Mouse (Mus musculus): ENCODE results near the gene Eci2.
"Not testable (repeated sequence)": the region's sequence is repeated elsewhere in the genome, so short reads cannot be mapped to it uniquely, and the experiment has no call there.

Gene Eci2
- long read RNA-seq, experiment 1, transcript Eci2-211 (10 exons, 1,426 nt), result major isoform, 39 of 102 reads
- long read RNA-seq, experiment 1, transcript Eci2-201 (10 exons, 1,746 nt), result minor isoform, 16 of 102 reads
- long read RNA-seq, experiment 1, transcript Eci2-213 (10 exons, 1,414 nt), result minor isoform, 9 of 102 reads
- long read RNA-seq, experiment 1, partial matches to known transcripts, result 11 of 102 reads
- long read RNA-seq, experiment 1, other reads (novel, unspliced or antisense), result 27 of 102 reads
- long read RNA-seq, experiment 2, transcript Eci2-213 (10 exons, 1,414 nt), result minor isoform, 11 of 107 reads
- long read RNA-seq, experiment 2, transcript Eci2-211 (10 exons, 1,426 nt), result major isoform, 29 of 107 reads
- long read RNA-seq, experiment 2, transcript Eci2-201 (10 exons, 1,746 nt), result minor isoform, 28 of 107 reads
- long read RNA-seq, experiment 2, partial matches to known transcripts, result 17 of 107 reads
- long read RNA-seq, experiment 2, other reads (novel, unspliced or antisense), result 21 of 107 reads

DNA sequence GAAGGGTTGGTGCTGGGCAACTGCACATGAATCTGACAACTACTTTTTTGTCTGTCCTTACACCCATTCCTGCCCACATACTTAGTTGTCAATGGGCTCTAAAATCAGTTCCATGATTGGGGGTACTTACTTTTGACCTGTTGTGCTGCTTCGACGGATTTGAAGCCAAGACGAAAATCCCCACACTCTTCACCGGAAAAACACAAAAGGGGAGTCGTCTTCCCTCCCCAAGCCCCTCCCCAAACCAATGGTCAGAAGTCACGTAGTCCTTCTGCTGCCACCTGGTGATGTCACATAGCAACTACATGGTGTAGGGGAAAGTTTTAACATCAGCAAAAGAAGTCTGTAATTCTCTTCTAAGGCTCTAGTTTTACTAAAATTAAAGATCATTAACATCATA is at the start of gene Eci2:
Gene Eci2, minus strand, starts transcription at position 218 of the 400 bp plus-strand sequence.
- intact Hi-C loops (cut with DNase I), result loop anchor here (5.0 kb wide), 1 partner anchor 385 kb away; no protein-coding TSS in a partner anchor

- intact Hi-C loops (cut with DNase I), result no loop called here
These were observed 48.0 kb upstream of the Eci2 start for GRCm38 (mm10) chr13:35074862-35075261.

- intact Hi-C loops (cut with DNase I), result no loop called here
These were observed 43.9 kb upstream of the Eci2 start for GRCm38 (mm10) chr13:35070485-35071472.

- intact Hi-C loops (cut with DNase I), result no loop called here
These were observed 40.2 kb upstream of the Eci2 start for GRCm38 (mm10) chr13:35067084-35067483.

DNA sequence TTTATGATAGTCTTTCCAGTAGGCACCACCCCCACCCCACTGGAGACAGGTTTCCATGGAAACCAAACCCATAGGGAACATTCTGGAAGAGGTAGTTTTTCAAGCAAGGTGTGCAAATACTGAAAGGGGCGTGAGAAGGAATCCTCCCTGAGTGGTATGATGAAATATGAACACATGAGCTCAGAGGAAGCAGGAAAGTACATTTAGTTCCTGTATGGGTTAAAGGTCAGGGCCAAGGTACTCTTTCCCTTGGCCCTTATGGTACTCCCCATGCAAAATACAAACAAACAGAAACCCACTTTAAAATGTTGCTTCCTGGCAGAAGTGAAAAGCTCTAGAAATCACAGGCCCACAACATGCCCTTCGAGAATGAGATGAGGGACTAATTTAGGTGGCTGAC is 39.1 kb upstream of the Eci2 start:
- intact Hi-C loops (cut with DNase I), result no loop called here

DNA sequence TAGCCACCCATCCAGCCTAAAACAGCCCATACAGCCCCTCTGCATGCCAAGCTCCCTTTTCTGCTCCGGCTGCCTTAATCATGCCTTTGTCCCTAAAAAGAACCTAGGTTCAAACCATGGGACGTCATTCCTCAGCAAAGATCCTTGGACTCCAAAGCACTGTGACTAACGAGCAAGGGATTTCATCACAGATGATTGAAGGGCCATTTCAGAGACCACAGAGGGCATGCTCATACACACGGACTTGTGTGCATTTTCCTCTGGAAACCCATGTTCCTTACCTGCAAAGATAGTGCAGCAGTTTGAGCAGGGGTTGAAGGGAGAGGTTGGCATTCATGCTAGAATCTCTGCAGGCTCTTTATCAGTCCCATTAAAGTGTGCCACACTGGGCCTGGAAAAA is 37.5 kb upstream of the Eci2 start:
- intact Hi-C loops (cut with DNase I), result no loop called here

DNA sequence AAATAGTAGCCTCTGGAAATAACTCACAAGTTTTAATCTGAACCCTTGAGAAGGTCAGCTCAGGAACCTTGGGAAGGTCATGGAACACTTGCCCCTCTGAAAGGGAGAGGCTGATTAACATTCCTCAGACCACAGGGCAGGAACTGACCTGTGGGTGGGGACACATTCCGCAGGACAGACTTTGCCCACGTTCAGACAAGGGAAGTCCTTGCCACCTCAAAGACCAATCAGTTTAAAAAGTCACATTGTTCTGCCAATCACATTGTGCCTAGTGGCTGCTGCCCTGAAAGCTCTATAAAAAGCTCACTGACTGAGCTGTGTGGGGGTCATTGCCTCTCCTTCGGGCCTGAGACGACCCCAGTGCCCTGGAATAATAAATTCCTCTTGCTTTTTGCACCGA is 31.2 kb upstream of the Eci2 start:
- intact Hi-C loops (cut with DNase I), result no loop called here

DNA sequence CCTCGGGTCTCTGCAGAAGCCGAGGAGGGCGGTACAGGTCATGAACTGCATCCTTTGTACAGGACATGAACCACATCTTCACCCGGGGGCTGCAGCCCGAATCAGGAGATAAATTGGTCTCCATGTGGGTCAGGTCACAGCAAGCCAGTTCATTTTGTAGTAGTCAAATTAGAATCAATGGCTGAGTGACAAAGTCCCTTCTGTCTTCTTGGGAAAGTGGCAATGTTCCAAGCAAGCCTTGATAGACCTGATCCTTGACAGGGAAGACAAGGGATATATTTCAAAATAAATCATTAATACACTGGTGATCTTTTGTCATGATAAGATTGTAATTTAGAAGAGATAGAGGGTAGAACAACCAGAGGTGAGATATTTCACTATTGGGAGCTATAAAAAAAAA is 9.6 kb upstream of the Eci2 start:
- intact Hi-C loops (cut with DNase I), result no loop called here

- intact Hi-C loops (cut with DNase I), result no loop called here
These were observed 8.8 kb upstream of the Eci2 start for GRCm38 (mm10) chr13:35035731-35036130.

GRCm38 (mm10) chr13:35033571-35033970 is 6.7 kb upstream of the Eci2 start:
- intact Hi-C loops (cut with DNase I), result loop anchor here (5.0 kb wide), 1 partner anchor 89 kb away; no protein-coding TSS in a partner anchor

DNA sequence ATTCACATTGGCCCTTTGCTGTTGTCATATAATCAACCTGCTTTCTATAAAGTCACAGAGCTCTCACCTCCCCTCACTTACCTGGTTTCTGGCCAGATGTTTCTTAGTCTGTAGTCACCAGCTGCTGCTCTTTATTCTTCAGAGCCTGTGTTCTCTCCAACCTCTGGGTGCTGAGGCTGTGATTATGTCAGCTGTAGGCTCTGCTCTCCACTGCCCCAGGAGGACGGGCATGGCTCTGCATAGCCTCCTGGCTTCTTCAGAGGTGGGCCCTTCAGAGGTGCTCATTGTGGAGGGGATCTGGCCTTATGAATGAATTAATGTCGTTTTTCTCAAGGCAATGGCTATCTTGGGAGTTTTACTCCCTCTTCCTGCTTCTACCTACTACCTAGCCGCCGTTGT is 4.8 kb upstream of the Eci2 start:
- intact Hi-C loops (cut with DNase I), result loop anchor here (2.0 to 5.0 kb wide), 2 partner anchors 91 to 915 kb away; no protein-coding TSS in a partner anchor

DNA sequence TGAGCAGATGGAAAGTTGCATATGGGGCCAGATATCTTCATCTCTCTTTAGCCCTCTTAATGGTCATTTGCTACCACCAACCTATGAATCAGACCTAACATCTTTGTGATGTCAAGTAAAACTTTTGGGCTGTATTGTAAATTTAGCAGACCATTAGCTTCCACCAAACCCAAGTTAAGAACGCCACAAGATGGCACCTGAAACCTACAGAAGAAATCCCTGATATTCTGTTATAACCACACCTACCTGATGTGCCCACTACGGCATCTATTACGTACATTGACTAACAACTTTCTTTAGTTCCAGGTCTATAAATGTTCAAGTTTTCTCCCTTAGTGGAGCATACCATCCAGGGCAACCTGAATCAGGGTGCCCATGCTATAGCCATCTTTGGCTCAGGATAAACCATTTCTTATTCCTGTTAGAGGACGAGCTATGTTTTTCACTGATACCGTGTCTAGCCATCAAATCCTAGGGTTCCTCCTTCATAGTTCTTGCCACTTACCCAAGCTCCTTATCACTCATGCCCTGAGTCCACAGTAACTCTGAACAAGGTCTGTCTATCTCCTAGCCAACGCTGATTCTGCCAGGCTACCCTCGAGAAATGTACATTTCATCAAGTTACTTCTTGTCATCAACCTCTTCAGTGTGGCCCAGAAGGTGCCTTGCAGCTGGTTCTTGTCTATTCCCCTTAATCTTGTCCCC is 4.2 kb upstream of the Eci2 start:
- intact Hi-C loops (cut with DNase I), result loop anchor here (2.0 to 5.0 kb wide), 2 partner anchors 91 to 916 kb away; no protein-coding TSS in a partner anchor

- intact Hi-C loops (cut with DNase I), result loop anchor here (5.0 kb wide), 1 partner anchor 386 kb away; no protein-coding TSS in a partner anchor
These were observed 1.5 kb upstream of the Eci2 start for GRCm38 (mm10) chr13:35028365-35028764.

- intact Hi-C loops (cut with DNase I), result not testable (repeated sequence)
These were observed 3.5 kb downstream of the Eci2 start for GRCm38 (mm10) chr13:35023401-35023800.

- intact Hi-C loops (cut with DNase I), result no loop called here
These were observed 6.5 kb downstream of the Eci2 start for GRCm38 (mm10) chr13:35020383-35020782.

DNA sequence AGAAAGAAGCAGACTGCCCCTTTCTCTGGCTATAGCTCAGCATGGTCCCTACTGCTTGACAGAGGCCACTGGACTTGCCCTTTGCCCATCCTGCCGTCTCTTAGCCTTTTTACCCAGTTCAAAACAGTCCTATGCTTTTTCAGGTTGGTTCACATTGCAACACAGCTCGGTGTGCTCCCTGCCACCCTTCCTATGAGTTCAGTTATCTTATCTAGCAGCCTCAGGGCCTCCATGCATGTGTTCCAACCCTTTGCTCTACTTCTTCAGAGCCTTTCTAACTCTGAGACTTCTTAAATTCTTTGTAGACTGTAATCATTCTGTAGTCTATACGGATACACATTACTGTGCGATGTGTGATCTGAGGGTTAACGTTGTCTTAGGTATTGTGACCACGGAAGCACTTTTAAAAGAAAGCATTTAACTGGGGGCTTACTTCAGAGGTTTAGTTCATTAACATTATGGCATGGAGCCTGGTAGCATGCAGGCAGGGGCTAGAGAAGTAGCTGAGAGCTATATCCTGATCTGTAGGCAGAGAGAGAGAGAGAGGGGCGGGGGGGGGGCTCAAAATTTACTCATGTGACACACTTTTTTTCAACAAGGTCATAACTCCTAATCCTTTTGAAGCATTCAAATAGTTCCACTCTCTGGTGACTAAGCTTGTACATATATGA is 7.9 kb downstream of the Eci2 start:
- intact Hi-C loops (cut with DNase I), result no loop called here

- intact Hi-C loops (cut with DNase I), result no loop called here
These were observed 9.5 kb downstream of the Eci2 start for GRCm38 (mm10) chr13:35017392-35017791.

DNA sequence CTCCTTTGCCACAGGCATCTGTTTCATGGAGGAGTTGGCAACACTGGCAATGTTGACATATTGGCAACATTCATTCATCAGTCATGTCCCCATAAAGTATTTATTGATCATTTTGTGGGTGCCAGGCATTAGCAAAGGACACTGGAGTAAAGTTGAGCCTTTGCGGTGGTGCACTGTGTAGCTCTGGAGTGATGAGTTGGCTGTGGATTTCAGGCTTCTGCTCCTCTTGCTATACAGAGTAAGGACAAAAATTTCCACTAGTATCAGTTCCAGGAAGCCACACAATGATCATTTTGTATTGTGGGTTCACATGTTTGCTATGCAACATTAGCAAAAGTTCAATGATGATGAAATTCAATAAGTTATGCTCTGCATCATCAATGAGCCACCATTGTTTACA is 10.8 kb downstream of the Eci2 start:
- intact Hi-C loops (cut with DNase I), result no loop called here

DNA sequence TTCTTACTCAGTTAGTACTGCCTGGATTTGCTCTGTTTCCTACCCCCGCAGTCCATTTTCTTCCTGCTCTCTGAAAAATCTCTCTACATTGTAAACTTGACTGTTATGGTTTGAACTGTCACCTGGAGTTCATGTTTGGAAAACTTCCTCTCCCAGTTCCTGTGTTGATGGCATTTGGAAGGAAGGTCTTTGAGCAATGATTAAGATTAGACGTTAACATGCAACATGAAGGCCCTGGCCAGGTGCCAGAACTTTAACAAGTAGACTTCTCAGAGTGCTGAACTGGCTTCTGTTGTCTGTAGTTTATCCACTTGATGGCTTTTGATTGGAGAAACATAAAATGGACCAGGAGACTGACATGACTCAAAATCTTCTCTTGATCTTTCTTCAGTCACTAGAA is 31.0 kb downstream of the Eci2 start:
- intact Hi-C loops (cut with DNase I), result no loop called here

Data from adrenal gland (tissue).